Mouse (Mus musculus): ENCODE measurements around the gene Gm5767. TPM values are rescaled to one million over a fixed set of nuclear protein-coding genes. Genes with fewer than 3 reads are reported as not detected.

Gm5767 gene
- polyA plus RNA-seq, 1 experiment, result not detected

- DNase-seq (ENCODE audit: low read depth in 1 of 2, low spot score in 2 of 2), result no peak
- 94% methylated on average over 2 of the region's 2 CpGs for WGBS
- H3K27ac ChIP-seq (ENCODE audit: insufficient read depth, low read length), result no peak overlapping the region
- H3K36me3 ChIP-seq (ENCODE audit: control insufficient read depth, insufficient read depth, low read length), result no peaks in the 10 kb centered on the region; the same call in 1 of the 2 replicates
- H3K4me3 ChIP-seq (ENCODE audit: extremely low read depth, insufficient read depth, insufficient read length), result no peak overlapping the region
- TF ChIP-seq POLR2A (IDR thresholded peaks at IDR 0.05; ENCODE audit: low read depth, low read length), result no peak
- no peak for TF ChIP-seq CTCF (IDR thresholded peaks at IDR 0.05; ENCODE audit: extremely low read depth, insufficient read depth, insufficient read length, insufficient replicate concordance)
- no peaks in the 10 kb centered on the region for H3K27me3 ChIP-seq (ENCODE audit: control insufficient read depth, insufficient read depth, low read length)
- H3K4me1 ChIP-seq (ENCODE audit: control insufficient read depth, insufficient read depth, insufficient read length), result peaks cover 5% of the 10 kb centered on the region
Observed at GRCm38 (mm10) chr16:8668386-8668785, 12.2 kb upstream of the Gm5767 start.

GRCm38 (mm10) chr16:8669432-8669831 is 11.1 kb upstream of the Gm5767 start:
- H3K4me3 ChIP-seq (ENCODE audit: extremely low read depth, insufficient read depth, insufficient read length), result no peak overlapping the region
- WGBS, result 89% methylated on average over 5 of the region's 5 CpGs
- H3K4me1 ChIP-seq (ENCODE audit: control insufficient read depth, insufficient read depth, insufficient read length), result peaks cover 5% of the 10 kb centered on the region
- H3K27me3 ChIP-seq (ENCODE audit: control insufficient read depth, insufficient read depth, low read length), result no peaks in the 10 kb centered on the region
- H3K27ac ChIP-seq (ENCODE audit: insufficient read depth, low read length), result no peak overlapping the region
- no peak for DNase-seq (ENCODE audit: low read depth in 1 of 2, low spot score in 2 of 2)
- H3K36me3 ChIP-seq (ENCODE audit: control insufficient read depth, insufficient read depth, low read length), result no peaks in the 10 kb centered on the region; the same call in 1 of the 2 replicates
- no peak for TF ChIP-seq CTCF (IDR thresholded peaks at IDR 0.05; ENCODE audit: extremely low read depth, insufficient read depth, insufficient read length, insufficient replicate concordance)
- TF ChIP-seq POLR2A (IDR thresholded peaks at IDR 0.05; ENCODE audit: low read depth, low read length), result no peak

- TF ChIP-seq POLR2A (IDR thresholded peaks at IDR 0.05; ENCODE audit: low read depth, low read length) (no peak), CTCF (IDR thresholded peaks at IDR 0.05; ENCODE audit: extremely low read depth, insufficient read depth, insufficient read length, insufficient replicate concordance) (no peak)
- no peaks in the 10 kb centered on the region; the same call in 1 of the 2 replicates for H3K36me3 ChIP-seq (ENCODE audit: control insufficient read depth, insufficient read depth, low read length)
- DNase-seq (ENCODE audit: low read depth in 1 of 2, low spot score in 2 of 2), result no peak
- H3K4me1 ChIP-seq (ENCODE audit: control insufficient read depth, insufficient read depth, insufficient read length), result peaks cover 5% of the 10 kb centered on the region
- H3K27ac ChIP-seq (ENCODE audit: insufficient read depth, low read length), result no peak overlapping the region
- H3K4me3 ChIP-seq (ENCODE audit: extremely low read depth, insufficient read depth, insufficient read length), result peak overlapping the region; percentile 68
- WGBS, result 72% methylated on average over 15 of the region's 15 CpGs
- H3K27me3 ChIP-seq (ENCODE audit: control insufficient read depth, insufficient read depth, low read length), result no peaks in the 10 kb centered on the region
Observed at GRCm38 (mm10) chr16:8670041-8671035, 10.2 kb upstream of the Gm5767 start.

GRCm38 (mm10) chr16:8671551-8672349 is 8.8 kb upstream of the Gm5767 start, which contains the start of gene Carhsp1:
Gene Carhsp1 (minus strand): TSS chr16:8672155.
- whole genome bisulfite sequencing, result under 1% methylated on average over 66 of the region's 67 CpGs
- DNase-seq (ENCODE audit: low read depth in 1 of 2, low spot score in 2 of 2), result peak; percentile 80 to 95
- Histone ChIP-seq H3K27ac (ENCODE audit: insufficient read depth, low read length) (peak within 1 kb of the TSS; percentile 58), H3K4me3 (ENCODE audit: extremely low read depth, insufficient read depth, insufficient read length) (peak within 1 kb of the TSS; percentile 68), H3K4me1 (ENCODE audit: control insufficient read depth, insufficient read depth, insufficient read length) (peaks cover 5% of the 10 kb centered on the region), H3K27me3 (ENCODE audit: control insufficient read depth, insufficient read depth, low read length) (no peaks in the 10 kb centered on the region), H3K36me3 (ENCODE audit: control insufficient read depth, insufficient read depth, low read length) (no peaks in the 10 kb centered on the region)
- TF ChIP-seq CTCF (IDR thresholded peaks at IDR 0.05; ENCODE audit: extremely low read depth, insufficient read depth, insufficient read length, insufficient replicate concordance), result no peak
- peak; percentile 82 for TF ChIP-seq POLR2A (IDR thresholded peaks at IDR 0.05; ENCODE audit: low read depth, low read length)

GRCm38 (mm10) chr16:8672350-8672687 is 8.3 kb upstream of the Gm5767 start:
- Histone ChIP-seq H3K4me1 (ENCODE audit: control insufficient read depth, insufficient read depth, insufficient read length) (peaks cover 5% of the 10 kb centered on the region), H3K4me3 (ENCODE audit: extremely low read depth, insufficient read depth, insufficient read length) (peak overlapping the region; percentile 68), H3K27ac (ENCODE audit: insufficient read depth, low read length) (no peak overlapping the region), H3K36me3 (ENCODE audit: control insufficient read depth, insufficient read depth, low read length) (no peaks in the 10 kb centered on the region), H3K27me3 (ENCODE audit: control insufficient read depth, insufficient read depth, low read length) (no peaks in the 10 kb centered on the region)
- WGBS, result under 1% methylated on average over 18 of the region's 18 CpGs
- TF ChIP-seq CTCF (IDR thresholded peaks at IDR 0.05; ENCODE audit: extremely low read depth, insufficient read depth, insufficient read length, insufficient replicate concordance) (no peak), POLR2A (IDR thresholded peaks at IDR 0.05; ENCODE audit: low read depth, low read length) (no peak)
- no peak for DNase-seq (ENCODE audit: low read depth in 1 of 2, low spot score in 2 of 2)

- H3K36me3 ChIP-seq (ENCODE audit: control insufficient read depth, insufficient read depth, low read length), result no peaks in the 10 kb centered on the region
- no peaks in the 10 kb centered on the region for H3K27me3 ChIP-seq (ENCODE audit: control insufficient read depth, insufficient read depth, low read length)
- no peak overlapping the region for H3K27ac ChIP-seq (ENCODE audit: insufficient read depth, low read length)
- DNase-seq (ENCODE audit: low read depth in 1 of 2, low spot score in 2 of 2), result no peak
- H3K4me1 ChIP-seq (ENCODE audit: control insufficient read depth, insufficient read depth, insufficient read length), result peaks cover 2% of the 10 kb centered on the region
- no peak overlapping the region for H3K4me3 ChIP-seq (ENCODE audit: extremely low read depth, insufficient read depth, insufficient read length)
- no peak for TF ChIP-seq POLR2A (IDR thresholded peaks at IDR 0.05; ENCODE audit: low read depth, low read length)
- no peak for TF ChIP-seq CTCF (IDR thresholded peaks at IDR 0.05; ENCODE audit: extremely low read depth, insufficient read depth, insufficient read length, insufficient replicate concordance)
Observed at GRCm38 (mm10) chr16:8672811-8673210, 7.8 kb upstream of the Gm5767 start.

Data from spleen, adult 2 months (tissue).